ENCODE assay signal across 18 mouse cellular contexts in genomic region chr12:29599916-29600315, GRCm38 (mm10).
DNase-seq lines count a peak whose midpoint lies in the region; ATAC-seq and TF ChIP-seq lines count a peak whose summit lies in the region.
"Had no signal": no experiment of that assay in that cellular context is flagged by ENCODE, and none has a peak within 500 bp of the region (broad histone marks: within the 10 kb centered on the region; RNA-seq: fewer than 3 reads in every experiment).

No protein-coding gene starts in this region.

- H3K4me1 ChIP-seq in cerebellum, adult 2 months (ENCODE audit: control insufficient read depth, insufficient read depth, low read length): peaks cover 2% of the 10 kb centered on the region; the same call in 1 of the 2 replicates
- no peaks in the 10 kb centered on the region for H3K4me1 ChIP-seq in heart, postnatal 0 days (ENCODE audit: control insufficient read depth, insufficient read depth)
- no peaks in the 10 kb centered on the region for H3K4me1 ChIP-seq in heart, embryonic 12.5 days (replicated peaks)
- no peaks in the 10 kb centered on the region for H3K4me1 ChIP-seq in lung, postnatal 0 days (ENCODE audit: insufficient read depth, low read depth, low read length)
- H3K4me1 ChIP-seq: embryonic facial prominence, embryonic 12.5 days; forebrain, embryonic 10.5 days had no signal

- no peaks in the 10 kb centered on the region for H3K36me3 ChIP-seq in heart, postnatal 0 days (replicated peaks; ENCODE audit: control insufficient read depth, insufficient read depth, low read length)
- no peaks in the 10 kb centered on the region for H3K36me3 ChIP-seq in heart, embryonic 12.5 days
- H3K36me3 ChIP-seq in lung, postnatal 0 days (ENCODE audit: insufficient read depth, low read length): no peaks in the 10 kb centered on the region
- H3K36me3 ChIP-seq: embryonic facial prominence, embryonic 12.5 days; forebrain, embryonic 10.5 days had no signal

- H3K27ac ChIP-seq in cerebellum, adult 2 months (ENCODE audit: insufficient read depth, low read length): no peak overlapping the region
- H3K27ac ChIP-seq in heart, postnatal 0 days (ENCODE audit: low read depth): no peak overlapping the region
- H3K27ac ChIP-seq in heart, embryonic 12.5 days (ENCODE audit: poor library complexity, severe bottlenecking): no peak overlapping the region
- H3K27ac ChIP-seq in lung, postnatal 0 days (ENCODE audit: low read length): no peak overlapping the region
- H3K27ac ChIP-seq: embryonic facial prominence, embryonic 12.5 days; forebrain, embryonic 10.5 days had no signal

- TF ChIP-seq CTCF in cerebellum, adult 2 months (IDR thresholded peaks at IDR 0.05; ENCODE audit: borderline replicate concordance, insufficient read depth, low read depth, low read length): peak; percentile 36
- TF ChIP-seq CTCF in heart, postnatal 0 days (IDR thresholded peaks at IDR 0.05; ENCODE audit: low read depth): 0 out of 2 replicates have a peak, but pooled peaks have one; percentile 19
- 0 out of 2 replicates have a peak, but pooled peaks have one; percentile 2 for TF ChIP-seq CTCF in lung, postnatal 0 days (IDR thresholded peaks at IDR 0.05)

- ATAC-seq in heart, postnatal 0 days (ENCODE audit: insufficient read depth, low read depth): no peak
- ATAC-seq in heart, embryonic 12.5 days (ENCODE audit: insufficient number of reproducible peaks, low FRiP score): no peak
- ATAC-seq in lung, postnatal 0 days: no peak
- no peak for ATAC-seq in granulocyte monocyte progenitor cell, adult 5-6 weeks (replicated peaks; ENCODE audit: poor library complexity, severe bottlenecking)
- ATAC-seq: midbrain, embryonic 16.5 days had no signal

- no peak for TF ChIP-seq EP300 in heart, postnatal 0 days (IDR thresholded peaks at IDR 0.05; ENCODE audit: low read depth)
- no peak for TF ChIP-seq EP300 in lung, postnatal 0 days (IDR thresholded peaks at IDR 0.05)

- no peak overlapping the region for H3K4me3 ChIP-seq in cerebellum, adult 2 months (replicated peaks; ENCODE audit: insufficient read depth, low read depth, low read length)
- H3K4me3 ChIP-seq in heart, postnatal 0 days (ENCODE audit: low read depth, low read length): no peak overlapping the region
- H3K4me3 ChIP-seq in heart, embryonic 12.5 days: no peak overlapping the region
- H3K4me3 ChIP-seq in lung, postnatal 0 days (ENCODE audit: low read depth, low read length): no peak overlapping the region
- H3K4me3 ChIP-seq: embryonic facial prominence, embryonic 12.5 days; forebrain, embryonic 10.5 days had no signal

- no peaks in the 10 kb centered on the region for H3K27me3 ChIP-seq in cerebellum, adult 2 months (ENCODE audit: control insufficient read depth, insufficient read depth, low read length)
- no peaks in the 10 kb centered on the region for H3K27me3 ChIP-seq in heart, postnatal 0 days (ENCODE audit: control insufficient read depth, insufficient read depth, low read length)
- no peaks in the 10 kb centered on the region for H3K27me3 ChIP-seq in heart, embryonic 12.5 days (replicated peaks)
- H3K27me3 ChIP-seq in lung, postnatal 0 days (replicated peaks; ENCODE audit: insufficient read depth, low read length): no peaks in the 10 kb centered on the region
- H3K27me3 ChIP-seq: embryonic facial prominence, embryonic 12.5 days had no signal

- TF ChIP-seq POLR2A in cerebellum, adult 2 months (IDR thresholded peaks at IDR 0.05; ENCODE audit: borderline replicate concordance, insufficient read depth, low read length): no peak

- H3K4me2 ChIP-seq in heart, postnatal 0 days (ENCODE audit: low read depth, low read length): no peak overlapping the region
- no peak overlapping the region for H3K4me2 ChIP-seq in heart, embryonic 12.5 days
- no peak overlapping the region for H3K4me2 ChIP-seq in lung, postnatal 0 days (replicated peaks; ENCODE audit: low read depth, low read length)
- H3K4me2 ChIP-seq: embryonic facial prominence, embryonic 12.5 days; liver, embryonic 11.5 days had no signal

- no peak overlapping the region for H3K9ac ChIP-seq in heart, postnatal 0 days (replicated peaks; ENCODE audit: low read depth, low read length)
- H3K9ac ChIP-seq in heart, embryonic 12.5 days: no peak overlapping the region
- H3K9ac ChIP-seq in lung, postnatal 0 days (replicated peaks; ENCODE audit: low read depth): no peak overlapping the region
- H3K9ac ChIP-seq: embryonic facial prominence, embryonic 12.5 days had no signal

- WGBS in cerebellum, adult 2 months: 52% methylated on average over 6 of the region's 6 CpGs
- WGBS in heart, postnatal 0 days: 48% methylated on average over 6 of the region's 6 CpGs
- 56% methylated on average over 6 of the region's 6 CpGs for WGBS in heart, embryonic 12.5 days
- 43% methylated on average over 6 of the region's 6 CpGs for WGBS in lung, postnatal 0 days

- no peak for DNase-seq in cerebellum, adult 2 months
- DNase-seq in cerebellum, adult 8-10 months: no peak
- DNase-seq in heart, postnatal 0 days (ENCODE audit: low spot score): no peak
- DNase-seq in lung, postnatal 0 days (ENCODE audit: low spot score): no peak
- no peak for DNase-seq in lung, postnatal 25 days (ENCODE audit: low spot score)
- DNase-seq in retina, postnatal 1 day: peak; percentile 6
- DNase-seq: adrenal gland, postnatal 10 days; gastrocnemius, postnatal 36 days; heart, postnatal 36 days; kidney, adult 18-20 months; lung, postnatal 36 days; thymus, adult 18-20 months had no signal

- H3K9me3 ChIP-seq in heart, postnatal 0 days (replicated peaks; ENCODE audit: control insufficient read depth, low read length): no peaks in the 10 kb centered on the region
- H3K9me3 ChIP-seq in heart, embryonic 12.5 days (replicated peaks): no peaks in the 10 kb centered on the region
- no peaks in the 10 kb centered on the region for H3K9me3 ChIP-seq in lung, postnatal 0 days (ENCODE audit: low read length)
- H3K9me3 ChIP-seq: embryonic facial prominence, embryonic 12.5 days; forebrain, embryonic 10.5 days had no signal
